Mouse (Mus musculus): ENCODE measurements around the gene Fabp6. TPM values are rescaled to one million over a fixed set of nuclear protein-coding genes. Genes with fewer than 3 reads are reported as not detected.

The Fabp6 gene
- polyA plus RNA-seq, 1 experiment from 2014 or later = not detected

GRCm38 (mm10) chr11:43626927-43627645 lies 25.7 kb upstream of the Fabp6 start:
- H3K4me1 ChIP-seq (ENCODE audit: control insufficient read depth, insufficient read depth, low read length) = peaks cover 10% of the 10 kb centered on the region; the same call in 1 of the 2 replicates
- H3K4me3 ChIP-seq (ENCODE audit: low read depth, low read length) = no peak overlapping the region
- whole genome bisulfite sequencing = 33% methylated on average over 18 of the region's 18 CpGs
- no peaks in the 10 kb centered on the region for H3K36me3 ChIP-seq (ENCODE audit: control insufficient read depth, insufficient read depth, low read length)
- H3K9ac ChIP-seq (ENCODE audit: low read length) = peak overlapping the region; percentile 31; the same call in 1 of the 2 replicates
- ATAC-seq (ENCODE audit: low FRiP score) (0 out of 2 replicates have a peak, but pooled peaks have one; percentile 23), DNase-seq (ENCODE audit: low spot score, missing footprints) (no peak)
- no peaks in the 10 kb centered on the region for H3K27me3 ChIP-seq (ENCODE audit: control insufficient read depth, insufficient read depth, low read length)
- H3K4me2 ChIP-seq = peak overlapping the region; percentile 25
- H3K9me3 ChIP-seq (ENCODE audit: control insufficient read depth, low read length) = no peaks in the 10 kb centered on the region
- no peak overlapping the region for H3K27ac ChIP-seq (ENCODE audit: low read depth, low read length)

GRCm38 (mm10) chr11:43626300-43626926 lies 25.1 kb upstream of the Fabp6 start:
- ATAC-seq (ENCODE audit: low FRiP score) = peak; percentile 43; the same call in 1 of the 2 replicates
- H3K9ac ChIP-seq (ENCODE audit: low read length) = peak overlapping the region; percentile 31; the same call in 1 of the 2 replicates
- 7% methylated on average over 12 of the region's 12 CpGs for WGBS
- no peak overlapping the region for H3K4me3 ChIP-seq (ENCODE audit: low read depth, low read length)
- no peaks in the 10 kb centered on the region for H3K27me3 ChIP-seq (ENCODE audit: control insufficient read depth, insufficient read depth, low read length)
- H3K4me1 ChIP-seq (ENCODE audit: control insufficient read depth, insufficient read depth, low read length) = peaks cover 10% of the 10 kb centered on the region; the same call in 1 of the 2 replicates
- DNase-seq (ENCODE audit: low spot score, missing footprints) = peak; percentile 90
- no peak overlapping the region for H3K27ac ChIP-seq (ENCODE audit: low read depth, low read length)
- peak overlapping the region; percentile 25 for H3K4me2 ChIP-seq
- no peaks in the 10 kb centered on the region for H3K36me3 ChIP-seq (ENCODE audit: control insufficient read depth, insufficient read depth, low read length)
- H3K9me3 ChIP-seq (ENCODE audit: control insufficient read depth, low read length) = no peaks in the 10 kb centered on the region

DNA sequence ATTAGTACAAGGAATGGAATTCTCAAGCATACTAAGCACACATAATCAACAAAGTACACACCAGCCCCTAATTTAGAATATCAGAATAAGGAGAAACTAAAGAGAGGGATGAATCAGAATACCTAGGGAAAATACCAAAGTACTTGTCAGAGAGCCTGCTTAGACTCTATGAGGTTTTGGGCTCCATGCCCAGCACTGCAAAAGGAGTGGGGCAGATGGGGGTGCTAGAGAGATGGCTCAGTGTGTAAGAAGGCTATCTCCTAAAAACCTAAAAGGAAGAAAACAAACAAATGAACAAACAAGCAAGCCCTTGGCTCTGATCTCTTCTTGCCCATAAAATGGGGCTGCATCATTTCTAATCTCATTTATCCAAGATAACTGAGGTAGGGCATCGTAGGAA lies 23.0 kb upstream of the Fabp6 start:
- no peak overlapping the region for H3K4me3 ChIP-seq (ENCODE audit: low read depth, low read length)
- no peak overlapping the region for H3K4me2 ChIP-seq
- no peak overlapping the region for H3K27ac ChIP-seq (ENCODE audit: low read depth, low read length)
- WGBS = 88% methylated on average over 1 of the region's 1 CpGs
- no peak overlapping the region for H3K9ac ChIP-seq (ENCODE audit: low read length)
- no peaks in the 10 kb centered on the region for H3K27me3 ChIP-seq (ENCODE audit: control insufficient read depth, insufficient read depth, low read length)
- ATAC-seq (ENCODE audit: low FRiP score) (no peak), DNase-seq (ENCODE audit: low spot score, missing footprints) (peak; percentile 21)
- H3K36me3 ChIP-seq (ENCODE audit: control insufficient read depth, insufficient read depth, low read length) = no peaks in the 10 kb centered on the region
- no peaks in the 10 kb centered on the region for H3K9me3 ChIP-seq (ENCODE audit: control insufficient read depth, low read length)
- H3K4me1 ChIP-seq (ENCODE audit: control insufficient read depth, insufficient read depth, low read length) = peaks cover 10% of the 10 kb centered on the region; the same call in 1 of the 2 replicates

DNA sequence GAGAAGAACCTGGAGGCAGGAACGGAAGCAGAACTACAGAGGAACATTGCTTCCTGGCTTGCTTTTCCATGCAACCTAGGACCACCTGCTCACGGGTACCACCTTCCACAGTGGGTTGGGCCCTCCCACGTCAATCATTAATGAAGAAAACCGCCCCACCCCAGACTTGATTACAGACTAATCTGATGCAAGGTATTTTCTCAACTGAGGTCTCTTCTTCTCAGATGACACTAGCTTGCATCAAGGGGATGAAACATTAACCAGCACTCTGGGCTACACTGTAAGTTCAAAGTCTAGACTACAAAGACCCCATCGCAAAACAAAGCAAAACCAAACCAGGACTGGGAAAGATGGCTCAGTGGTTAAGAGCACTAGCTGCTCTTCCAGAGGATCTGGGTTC lies 20.4 kb upstream of the Fabp6 start:
- DNase-seq (ENCODE audit: low spot score, missing footprints) (no peak), ATAC-seq (ENCODE audit: low FRiP score) (no peak)
- no peaks in the 10 kb centered on the region for H3K9me3 ChIP-seq (ENCODE audit: control insufficient read depth, low read length)
- no peak overlapping the region for H3K9ac ChIP-seq (ENCODE audit: low read length)
- WGBS = 87% methylated on average over 5 of the region's 5 CpGs
- no peak overlapping the region for H3K27ac ChIP-seq (ENCODE audit: low read depth, low read length)
- H3K4me3 ChIP-seq (ENCODE audit: low read depth, low read length) = no peak overlapping the region
- H3K36me3 ChIP-seq (ENCODE audit: control insufficient read depth, insufficient read depth, low read length) = no peaks in the 10 kb centered on the region
- no peak overlapping the region for H3K4me2 ChIP-seq
- H3K27me3 ChIP-seq (ENCODE audit: control insufficient read depth, insufficient read depth, low read length) = no peaks in the 10 kb centered on the region
- H3K4me1 ChIP-seq (ENCODE audit: control insufficient read depth, insufficient read depth, low read length) = peaks cover 9% of the 10 kb centered on the region; the same call in 1 of the 2 replicates

DNA sequence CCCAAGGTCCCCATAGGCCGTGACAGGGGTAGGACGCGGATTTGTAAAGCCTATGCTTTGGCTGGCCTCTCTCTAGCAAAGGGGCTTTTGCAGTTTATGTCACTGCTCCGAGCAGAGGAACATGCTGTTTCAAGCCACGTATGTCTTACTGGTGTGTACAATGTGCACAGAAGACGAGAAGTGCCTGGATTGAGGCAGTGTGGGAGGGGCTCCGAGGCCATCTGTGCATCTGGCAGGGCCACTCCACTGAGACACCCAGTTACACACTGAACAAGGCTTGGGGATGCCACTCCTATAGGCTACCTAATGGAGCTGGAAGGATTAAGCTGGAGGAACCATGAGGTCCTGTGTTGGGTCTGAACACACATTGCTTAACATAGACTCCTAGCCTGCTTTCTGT lies 17.1 kb upstream of the Fabp6 start:
- peak; percentile 84 for DNase-seq (ENCODE audit: low spot score, missing footprints)
- Histone ChIP-seq H3K4me3 (ENCODE audit: low read depth, low read length) (no peak overlapping the region), H3K27me3 (ENCODE audit: control insufficient read depth, insufficient read depth, low read length) (no peaks in the 10 kb centered on the region), H3K4me1 (ENCODE audit: control insufficient read depth, insufficient read depth, low read length) (peaks cover 6% of the 10 kb centered on the region; the same call in 1 of the 2 replicates), H3K4me2 (no peak overlapping the region), H3K9me3 (ENCODE audit: control insufficient read depth, low read length) (peaks cover 5% of the 10 kb centered on the region; the same call in 1 of the 2 replicates), H3K27ac (ENCODE audit: low read depth, low read length) (no peak overlapping the region), H3K9ac (ENCODE audit: low read length) (0 out of 2 replicates have a peak overlapping the region, but pooled peaks have one; percentile 6), H3K36me3 (ENCODE audit: control insufficient read depth, insufficient read depth, low read length) (no peaks in the 10 kb centered on the region)
- peak; percentile 59 for ATAC-seq (ENCODE audit: low FRiP score)
- WGBS = 53% methylated on average over 7 of the region's 7 CpGs

GRCm38 (mm10) chr11:43617924-43618323 lies 16.6 kb upstream of the Fabp6 start:
- ATAC-seq (ENCODE audit: low FRiP score) (peak; percentile 30), DNase-seq (ENCODE audit: low spot score, missing footprints) (peak; percentile 89)
- Histone ChIP-seq H3K4me3 (ENCODE audit: low read depth, low read length) (no peak overlapping the region), H3K4me2 (no peak overlapping the region), H3K27ac (ENCODE audit: low read depth, low read length) (no peak overlapping the region), H3K9ac (ENCODE audit: low read length) (0 out of 2 replicates have a peak overlapping the region, but pooled peaks have one; percentile 6), H3K36me3 (ENCODE audit: control insufficient read depth, insufficient read depth, low read length) (no peaks in the 10 kb centered on the region), H3K27me3 (ENCODE audit: control insufficient read depth, insufficient read depth, low read length) (no peaks in the 10 kb centered on the region), H3K9me3 (ENCODE audit: control insufficient read depth, low read length) (peaks cover 5% of the 10 kb centered on the region; the same call in 1 of the 2 replicates), H3K4me1 (ENCODE audit: control insufficient read depth, insufficient read depth, low read length) (peaks cover 7% of the 10 kb centered on the region; the same call in 1 of the 2 replicates)
- 62% methylated on average over 5 of the region's 5 CpGs for WGBS

- 26% methylated on average over 12 of the region's 12 CpGs for WGBS
Observed at GRCm38 (mm10) chr11:43612834-43613488, 11.6 kb upstream of the Fabp6 start.

GRCm38 (mm10) chr11:43610662-43611033 lies 9.3 kb upstream of the Fabp6 start:
- ATAC-seq (ENCODE audit: low FRiP score) (no peak), DNase-seq (ENCODE audit: low spot score, missing footprints) (no peak)
- H3K4me2 ChIP-seq = no peak overlapping the region
- H3K36me3 ChIP-seq (ENCODE audit: control insufficient read depth, insufficient read depth, low read length) = no peaks in the 10 kb centered on the region
- H3K27me3 ChIP-seq (ENCODE audit: control insufficient read depth, insufficient read depth, low read length) = no peaks in the 10 kb centered on the region
- no peak overlapping the region for H3K9ac ChIP-seq (ENCODE audit: low read length)
- no peak overlapping the region for H3K27ac ChIP-seq (ENCODE audit: low read depth, low read length)
- WGBS = 89% methylated on average over 5 of the region's 5 CpGs
- peaks cover 3% of the 10 kb centered on the region; the same call in 1 of the 2 replicates for H3K9me3 ChIP-seq (ENCODE audit: control insufficient read depth, low read length)
- no peak overlapping the region for H3K4me3 ChIP-seq (ENCODE audit: low read depth, low read length)
- H3K4me1 ChIP-seq (ENCODE audit: control insufficient read depth, insufficient read depth, low read length) = 0 out of 2 replicates have a peak, but pooled peaks cover 3% of the 10 kb centered on the region

More at GRCm38 (mm10) chr11:43612834-43613488, 11.6 kb upstream of the Fabp6 start:
- Histone ChIP-seq H3K4me2 (no peak overlapping the region), H3K9me3 (ENCODE audit: control insufficient read depth, low read length) (peaks cover 5% of the 10 kb centered on the region; the same call in 1 of the 2 replicates), H3K27ac (ENCODE audit: low read depth, low read length) (no peak overlapping the region; the same call in 1 of the 2 replicates), H3K9ac (ENCODE audit: low read length) (peak overlapping the region; percentile 50), H3K27me3 (ENCODE audit: control insufficient read depth, insufficient read depth, low read length) (no peaks in the 10 kb centered on the region), H3K36me3 (ENCODE audit: control insufficient read depth, insufficient read depth, low read length) (no peaks in the 10 kb centered on the region), H3K4me1 (ENCODE audit: control insufficient read depth, insufficient read depth, low read length) (peaks cover 5% of the 10 kb centered on the region; the same call in 1 of the 2 replicates), H3K4me3 (ENCODE audit: low read depth, low read length) (no peak overlapping the region)
- DNase-seq (ENCODE audit: low spot score, missing footprints) (peak; percentile 99), ATAC-seq (ENCODE audit: low FRiP score) (peak; percentile 90)

Data from midbrain, embryonic 11.5 days (tissue).